Mouse (Mus musculus) kidney, postnatal 14 days (tissue): Measurements from ENCODE around the gene Grtp1.

ENCODE experiments used
- DNase-seq: peaks from one replicate; pipeline ENCODE4 v3.0.0; 2022; ENCODE audit warnings: mixed read lengths

The Grtp1 gene

DNA sequence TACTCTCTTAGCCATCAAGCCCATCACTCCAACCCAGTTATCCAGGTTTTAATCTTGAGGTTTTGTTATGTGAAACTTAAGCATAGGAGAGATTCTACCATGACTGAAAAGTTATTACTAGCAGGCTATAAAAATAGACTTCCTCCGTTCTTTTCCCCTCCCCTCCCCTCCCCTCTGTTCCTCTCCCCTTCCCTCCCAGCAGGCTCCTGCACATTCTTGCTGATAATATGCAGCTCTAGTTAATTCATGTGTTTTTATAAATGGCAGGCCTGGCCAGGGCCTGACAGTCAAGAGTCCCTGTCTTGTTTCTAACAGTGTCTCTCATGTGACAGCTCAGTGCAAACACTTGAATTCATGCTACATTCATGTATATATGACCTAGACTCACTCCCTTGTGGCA, 29.9 kb downstream of the Grtp1 start:
- no peak for DNase-seq

DNA sequence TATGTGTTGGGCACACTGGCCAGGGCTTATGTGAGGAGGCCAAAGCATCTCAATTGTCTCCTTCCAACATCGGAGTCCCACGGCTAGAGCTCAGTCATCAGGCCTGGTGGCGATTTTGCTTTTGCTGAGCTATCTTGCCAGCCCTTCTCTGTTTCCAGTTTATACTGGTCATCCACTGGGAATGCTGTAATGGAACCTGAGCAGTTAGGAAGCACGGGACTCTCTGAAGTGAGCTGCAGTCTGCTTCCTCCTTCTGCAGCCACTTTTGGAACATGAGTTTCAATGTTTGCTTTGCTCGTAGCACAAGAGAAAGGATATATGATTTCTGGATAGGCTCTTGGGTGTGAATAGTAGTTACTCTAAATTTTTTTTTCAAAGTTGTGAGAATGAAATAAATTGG, 36.1 kb downstream of the Grtp1 start:
- DNase-seq: no peak

- DNase-seq: no peak
Measured at GRCm38 (mm10) chr8:13163563-13163962, 36.9 kb downstream of the Grtp1 start.

DNA sequence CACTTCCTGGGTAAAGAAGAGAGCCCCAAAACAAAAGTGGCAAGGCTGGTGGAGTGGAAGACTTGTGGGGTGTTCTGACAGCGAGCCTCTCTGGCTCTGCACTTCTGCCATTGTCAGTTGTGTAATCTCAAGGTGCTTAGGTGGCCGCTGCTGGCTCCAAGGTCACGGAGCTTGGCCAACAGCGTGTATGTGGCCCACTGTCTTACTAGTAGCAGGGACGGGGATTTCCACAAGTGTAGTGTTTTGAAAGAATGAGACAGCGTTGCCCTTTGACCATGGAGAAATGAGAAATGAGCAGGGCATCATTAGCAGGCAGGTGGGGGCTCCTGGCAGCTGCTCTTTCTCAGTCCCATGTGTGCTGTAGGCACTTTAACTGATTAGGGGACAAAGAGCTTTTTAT, 38.3 kb downstream of the Grtp1 start:
- peak; percentile 38 for DNase-seq

DNA sequence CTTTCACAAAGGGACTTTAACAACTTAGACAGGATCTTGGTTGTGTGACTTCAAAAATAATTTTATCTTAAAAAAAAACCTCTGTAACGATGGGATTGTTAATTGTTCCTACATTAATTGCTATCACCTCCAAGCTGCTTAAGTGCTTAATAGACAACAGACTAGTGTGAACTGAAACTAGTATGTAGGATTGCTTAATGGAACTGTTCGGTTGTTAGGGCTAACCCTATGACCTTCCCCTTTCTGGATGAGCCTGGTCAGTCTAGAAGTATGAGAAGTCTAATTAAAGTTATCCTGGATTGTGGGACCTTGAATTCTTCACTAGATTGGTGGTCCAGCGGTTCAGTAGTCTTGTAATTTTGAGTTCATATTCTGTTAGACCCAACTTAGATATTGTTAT, 39.7 kb downstream of the Grtp1 start:
- no peak for DNase-seq

DNA sequence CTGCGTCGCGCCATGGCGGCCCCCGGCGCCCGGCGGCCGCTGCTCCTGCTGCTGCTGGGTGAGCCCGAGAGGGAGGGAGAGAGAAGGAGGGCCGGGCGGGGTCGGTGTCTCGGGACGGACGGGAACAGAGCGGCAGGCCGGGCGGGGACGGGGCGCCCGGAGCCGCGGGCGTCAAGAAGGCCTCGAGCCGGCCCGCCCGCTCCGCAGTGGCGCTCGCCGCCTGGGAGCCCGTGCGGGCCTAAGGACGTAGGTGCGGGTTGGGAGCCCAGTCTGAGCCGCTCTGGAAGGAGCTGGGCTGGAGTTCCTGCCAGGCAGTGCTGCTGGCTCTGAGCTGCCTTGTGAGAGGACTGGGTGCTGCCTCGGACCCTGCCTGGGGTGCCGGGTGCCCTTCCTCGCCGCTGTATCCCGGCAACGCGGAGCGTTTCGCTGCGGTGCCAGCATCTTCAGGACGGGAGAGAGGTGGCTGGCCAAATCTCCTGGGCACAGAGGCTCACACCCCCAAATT, 41.0 kb downstream of the Grtp1 start:
- DNase-seq: no peak

- peak; percentile 100 for DNase-seq
Measured at GRCm38 (mm10) chr8:13158718-13159376, 41.6 kb downstream of the Grtp1 start, which contains the start of gene Lamp1. Lamp1 (plus strand) TSS chr8:13159161.

DNA sequence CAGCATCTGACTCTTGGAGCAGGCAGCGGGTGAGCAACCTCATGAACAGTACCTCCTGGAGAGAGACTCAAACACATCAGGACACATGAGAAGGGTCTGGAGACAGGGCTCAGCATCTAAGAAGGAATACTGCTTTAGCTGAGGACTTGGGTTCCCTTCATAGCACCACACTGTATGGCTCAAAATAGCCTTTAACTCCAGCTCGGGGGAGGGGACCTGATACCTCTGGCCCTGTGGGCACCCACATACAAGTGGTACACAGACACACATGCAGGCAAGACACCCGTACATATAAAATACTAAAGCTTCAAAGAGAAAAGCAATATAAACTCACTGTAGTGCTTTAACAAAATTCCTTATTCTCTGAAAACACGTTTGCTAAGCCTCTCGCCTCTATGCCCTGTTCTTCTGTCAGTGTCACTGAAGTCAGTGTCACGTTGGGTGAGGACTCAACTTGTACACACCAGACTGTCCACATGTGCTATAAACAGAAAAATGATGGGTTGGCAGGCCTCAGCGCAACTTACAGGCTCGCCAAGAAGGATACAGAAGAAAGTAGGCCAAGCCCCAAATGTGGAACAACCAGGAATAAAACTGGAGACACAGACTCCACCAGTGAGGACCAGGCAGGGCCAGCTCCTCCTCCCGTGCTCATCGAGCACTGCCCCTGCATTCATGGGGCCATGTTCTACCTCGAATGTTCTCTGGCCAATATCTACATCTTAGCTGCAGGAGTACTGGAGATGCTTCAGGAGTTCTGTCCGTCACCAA, 43.9 kb downstream of the Grtp1 start:
- DNase-seq: no peak

DNA sequence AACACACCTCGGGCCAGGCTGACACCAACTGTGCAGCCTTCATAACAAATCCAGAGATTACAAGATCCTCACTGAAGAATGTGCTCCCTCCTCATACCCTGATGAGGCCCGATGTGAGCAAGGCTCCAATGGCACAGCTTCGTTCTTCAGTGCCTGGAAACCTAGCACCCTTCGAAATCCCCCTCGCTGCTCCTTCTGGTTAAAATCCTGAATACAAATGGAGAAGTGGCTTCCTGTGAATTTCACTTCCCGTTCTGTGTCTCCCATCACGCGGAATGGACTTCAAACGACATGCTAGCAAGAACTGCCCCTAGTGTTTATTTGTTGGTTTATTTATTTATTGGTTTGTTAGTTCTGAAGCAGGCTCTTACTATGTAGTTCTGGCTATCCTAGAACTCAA, 45.1 kb downstream of the Grtp1 start:
- no peak for DNase-seq

DNA sequence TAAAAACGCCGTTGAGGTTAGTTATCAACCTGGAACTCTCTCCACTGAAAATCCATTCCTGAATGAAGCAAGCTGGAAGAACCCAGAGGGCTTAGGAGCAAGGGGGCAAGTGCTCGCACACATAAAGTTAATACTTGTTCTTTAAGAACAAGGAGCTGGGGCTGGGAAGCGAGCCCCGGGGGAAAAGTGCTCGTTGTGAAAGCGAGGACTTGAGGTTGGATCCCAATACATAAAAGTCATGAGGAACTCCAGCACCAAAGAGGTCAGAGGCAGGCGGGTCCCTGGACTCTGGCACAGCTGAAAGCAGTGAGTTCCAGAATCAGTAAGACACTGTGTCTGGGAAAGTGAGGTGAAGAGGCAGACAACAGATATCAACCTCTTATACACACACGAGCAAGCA, 46.3 kb downstream of the Grtp1 start:
- no peak for DNase-seq

DNA sequence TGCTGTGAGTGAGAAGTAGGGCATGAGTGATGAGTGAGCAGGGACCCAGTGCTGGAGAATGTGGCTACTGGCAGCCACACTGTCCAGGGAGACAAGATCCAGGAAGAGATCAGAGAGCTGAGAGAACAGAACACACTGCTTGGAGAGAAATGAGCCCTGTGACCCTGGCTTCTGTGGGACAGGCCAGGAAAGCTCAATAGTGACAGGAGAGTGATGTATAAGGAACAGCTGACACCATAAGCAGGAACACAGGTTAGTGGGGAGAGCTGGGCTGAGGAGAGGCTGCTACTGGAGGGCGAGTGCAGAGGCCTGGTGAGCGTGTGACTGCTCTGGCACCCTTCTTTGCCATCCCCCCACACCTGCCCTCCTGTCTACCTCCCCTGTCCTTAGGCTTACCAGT, 49.5 kb downstream of the Grtp1 start:
- no peak for DNase-seq

- no peak for DNase-seq
Measured at GRCm38 (mm10) chr8:13149866-13150265, 50.6 kb downstream of the Grtp1 start.

- DNase-seq: no peak
Measured at GRCm38 (mm10) chr8:13149287-13149686, 51.1 kb downstream of the Grtp1 start.

GRCm38 (mm10) chr8:13148476-13148875, 51.9 kb downstream of the Grtp1 start:
- no peak for DNase-seq

DNA sequence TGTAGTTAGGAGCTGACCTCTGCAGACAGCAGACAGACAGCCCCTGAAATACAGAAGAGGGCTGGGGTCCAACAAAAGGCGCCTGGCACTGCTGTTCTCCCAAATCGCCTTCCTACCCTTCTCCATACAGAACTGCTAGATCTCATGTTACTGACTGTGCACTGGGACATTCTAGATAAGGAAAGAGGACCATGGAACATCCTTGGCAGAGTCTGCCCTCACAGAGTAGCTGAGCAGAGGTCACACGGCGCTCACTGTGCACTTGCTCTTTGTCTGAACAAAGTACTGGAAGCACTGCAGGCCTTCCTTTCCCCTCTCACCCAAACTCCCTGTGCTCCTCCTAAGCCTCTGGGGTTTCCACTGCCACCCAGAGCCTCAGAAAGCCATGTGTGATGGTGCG, 58.7 kb downstream of the Grtp1 start:
- no peak for DNase-seq

DNA sequence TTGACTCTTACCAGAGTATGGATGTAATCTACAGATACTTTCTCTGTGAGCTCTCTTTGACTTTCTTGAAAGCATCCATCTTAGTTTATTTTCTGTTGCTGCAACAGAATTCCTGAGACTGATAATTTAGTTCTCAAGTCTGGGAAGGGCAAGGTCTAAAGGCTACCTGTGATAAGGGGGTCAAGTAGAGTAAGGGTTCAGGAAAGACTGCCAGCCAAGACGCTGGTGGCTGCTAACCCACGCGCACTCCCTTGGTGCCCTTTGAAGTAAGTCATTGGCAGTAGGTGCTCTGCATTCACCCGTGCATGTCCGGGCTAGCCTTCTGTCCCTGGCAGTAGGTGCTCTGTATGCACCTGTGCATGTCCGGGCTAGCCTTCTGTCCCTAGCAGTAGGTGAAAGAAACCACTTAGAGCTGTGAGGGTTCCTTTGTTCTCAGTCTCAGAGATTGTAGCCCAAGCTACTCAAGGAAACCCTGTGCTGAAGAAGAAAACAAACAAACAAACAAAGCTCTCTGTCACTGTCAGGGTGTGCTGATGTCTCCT, 60.7 kb downstream of the Grtp1 start:
- DNase-seq: no peak

GRCm38 (mm10) chr8:13132220-13132619, 68.2 kb downstream of the Grtp1 start:
- peak; percentile 64 for DNase-seq

- no peak for DNase-seq
Measured at GRCm38 (mm10) chr8:13124897-13125296, 75.5 kb downstream of the Grtp1 start.

DNA sequence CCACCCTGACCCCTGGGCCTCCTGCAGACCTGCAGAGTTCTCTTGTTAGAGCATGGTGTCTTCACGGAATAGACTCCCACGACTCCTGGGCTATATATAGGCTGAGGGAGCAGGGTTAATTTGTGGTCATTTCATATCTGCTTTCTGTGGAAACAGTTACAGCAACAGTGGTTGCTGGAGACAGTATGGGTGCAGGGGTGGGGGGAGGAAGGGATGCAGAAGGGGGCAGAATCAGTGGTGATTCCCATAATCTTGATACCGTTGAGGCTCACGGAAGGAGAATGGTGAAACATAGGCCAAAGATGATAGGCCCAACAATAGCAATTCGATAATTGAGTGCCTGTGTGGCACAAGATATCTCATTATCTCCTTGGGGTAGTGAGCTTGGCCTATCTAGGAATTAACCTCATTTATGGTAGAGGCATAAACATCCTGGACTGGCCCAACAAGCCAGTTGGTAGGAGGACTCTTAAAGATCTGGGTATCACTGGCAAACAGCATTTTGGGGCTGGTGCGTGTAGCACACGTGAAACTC, 77.5 kb downstream of the Grtp1 start:
- DNase-seq: no peak
